Mouse (Mus musculus): ENCODE data around the gene Cnnm4. TPM values are rescaled to one million over a fixed set of nuclear protein-coding genes. Genes with fewer than 3 reads are reported as not detected.

The Cnnm4 gene
- polyA plus RNA-seq, 1 experiment: not detected

DNA sequence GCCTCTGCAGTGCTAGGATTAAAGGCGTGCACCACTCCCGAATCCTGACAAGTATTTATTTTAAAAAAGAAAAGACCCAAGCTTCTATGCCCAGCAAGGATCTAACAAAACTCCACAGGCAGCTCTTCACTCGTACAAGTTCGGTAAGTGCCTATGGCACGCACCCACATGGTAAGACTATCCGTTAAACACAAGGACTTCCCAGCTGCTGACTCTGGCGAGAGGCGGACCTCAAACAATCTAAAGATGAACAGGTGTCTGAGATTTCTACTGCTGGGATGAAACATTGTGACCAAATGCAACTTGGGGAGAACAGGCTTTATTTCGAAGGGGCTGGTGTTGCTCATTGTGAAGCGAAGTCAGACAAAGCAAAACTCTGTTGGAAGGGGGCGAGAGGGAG lies 68.7 kb downstream of the Cnnm4 start:
- no peak overlapping the region for H3K4me3 ChIP-seq (ENCODE audit: insufficient read depth, low read depth, low read length)
- TF ChIP-seq POLR2A (IDR thresholded peaks at IDR 0.05; ENCODE audit: insufficient read depth, low read depth, low read length) (no peak), CTCF (IDR thresholded peaks at IDR 0.05; ENCODE audit: insufficient read depth, low read depth, low read length) (no peak)
- WGBS: 92% methylated on average over 11 of the region's 11 CpGs
- peaks cover 14% of the 10 kb centered on the region for H3K4me1 ChIP-seq (ENCODE audit: control insufficient read depth, insufficient read depth, low read length)
- no peak overlapping the region for H3K27ac ChIP-seq (ENCODE audit: insufficient read depth, low read depth, low read length)

DNA sequence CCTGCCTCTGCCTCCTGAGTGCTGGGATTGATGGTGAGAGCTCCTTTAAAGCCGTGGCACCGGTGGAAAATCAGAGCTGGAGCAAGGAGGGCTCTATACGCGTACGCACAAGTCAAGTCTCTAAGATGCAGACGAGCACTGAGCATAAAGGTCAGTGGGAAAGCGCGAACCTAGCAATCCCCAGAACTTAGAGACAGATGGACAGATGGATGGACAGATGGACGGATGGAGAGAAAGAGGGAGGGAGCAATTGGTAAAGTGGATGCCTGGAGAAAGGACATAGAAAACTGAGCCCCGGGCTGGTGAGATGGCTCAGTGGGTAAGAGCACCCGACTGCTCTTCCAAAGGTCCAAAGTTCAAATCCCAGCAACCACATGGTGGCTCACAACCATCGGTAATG lies 69.4 kb downstream of the Cnnm4 start:
- 94% methylated on average over 12 of the region's 12 CpGs for WGBS
- H3K27ac ChIP-seq (ENCODE audit: insufficient read depth, low read depth, low read length): no peak overlapping the region
- peaks cover 11% of the 10 kb centered on the region for H3K4me1 ChIP-seq (ENCODE audit: control insufficient read depth, insufficient read depth, low read length)
- no peak overlapping the region for H3K4me3 ChIP-seq (ENCODE audit: insufficient read depth, low read depth, low read length)
- no peak for TF ChIP-seq CTCF (IDR thresholded peaks at IDR 0.05; ENCODE audit: insufficient read depth, low read depth, low read length)
- TF ChIP-seq POLR2A (IDR thresholded peaks at IDR 0.05; ENCODE audit: insufficient read depth, low read depth, low read length): no peak

DNA sequence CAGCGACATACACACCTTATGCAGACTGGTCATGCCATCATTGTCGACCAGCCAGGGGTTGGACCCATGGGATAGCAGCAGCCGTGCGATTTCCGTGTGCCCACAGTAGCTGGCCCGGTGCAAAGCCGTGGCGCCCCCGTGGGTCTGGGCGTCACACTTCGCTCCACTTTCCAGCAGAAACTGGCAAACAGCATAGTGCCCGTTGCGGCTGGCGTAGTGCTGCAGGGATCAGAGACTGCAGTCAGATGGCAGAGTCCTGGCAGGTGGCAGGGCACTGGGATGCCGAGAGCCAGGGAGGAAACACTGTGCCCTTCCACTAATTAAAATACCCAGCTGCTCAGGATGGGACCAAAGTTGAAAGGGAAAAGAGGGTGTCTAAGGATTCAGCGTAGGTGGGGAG lies 70.4 kb downstream of the Cnnm4 start:
- whole genome bisulfite sequencing: 93% methylated on average over 16 of the region's 16 CpGs
- TF ChIP-seq POLR2A (IDR thresholded peaks at IDR 0.05; ENCODE audit: insufficient read depth, low read depth, low read length) (no peak), CTCF (IDR thresholded peaks at IDR 0.05; ENCODE audit: insufficient read depth, low read depth, low read length) (no peak)
- Histone ChIP-seq H3K4me3 (ENCODE audit: insufficient read depth, low read depth, low read length) (no peak overlapping the region), H3K27ac (ENCODE audit: insufficient read depth, low read depth, low read length) (no peak overlapping the region), H3K4me1 (ENCODE audit: control insufficient read depth, insufficient read depth, low read length) (peaks cover 7% of the 10 kb centered on the region)

GRCm38 (mm10) chr1:36542925-36543324 lies 71.5 kb downstream of the Cnnm4 start:
- H3K4me1 ChIP-seq (ENCODE audit: control insufficient read depth, insufficient read depth, low read length): peaks cover 8% of the 10 kb centered on the region
- TF ChIP-seq POLR2A (IDR thresholded peaks at IDR 0.05; ENCODE audit: insufficient read depth, low read depth, low read length): no peak
- TF ChIP-seq CTCF (IDR thresholded peaks at IDR 0.05; ENCODE audit: insufficient read depth, low read depth, low read length): no peak

GRCm38 (mm10) chr1:36545382-36545781 lies 74.0 kb downstream of the Cnnm4 start:
- TF ChIP-seq POLR2A (IDR thresholded peaks at IDR 0.05; ENCODE audit: insufficient read depth, low read depth, low read length) (no peak), CTCF (IDR thresholded peaks at IDR 0.05; ENCODE audit: insufficient read depth, low read depth, low read length) (no peak)
- Histone ChIP-seq H3K4me3 (ENCODE audit: insufficient read depth, low read depth, low read length) (no peak overlapping the region), H3K4me1 (ENCODE audit: control insufficient read depth, insufficient read depth, low read length) (peaks cover 8% of the 10 kb centered on the region), H3K27ac (ENCODE audit: insufficient read depth, low read depth, low read length) (no peak overlapping the region)
- 88% methylated on average over 2 of the region's 2 CpGs for WGBS

More at GRCm38 (mm10) chr1:36542925-36543324, 71.5 kb downstream of the Cnnm4 start:
- WGBS: 96% methylated on average over 9 of the region's 9 CpGs
- Histone ChIP-seq H3K27ac (ENCODE audit: insufficient read depth, low read depth, low read length) (no peak overlapping the region), H3K4me3 (ENCODE audit: insufficient read depth, low read depth, low read length) (no peak overlapping the region)

DNA sequence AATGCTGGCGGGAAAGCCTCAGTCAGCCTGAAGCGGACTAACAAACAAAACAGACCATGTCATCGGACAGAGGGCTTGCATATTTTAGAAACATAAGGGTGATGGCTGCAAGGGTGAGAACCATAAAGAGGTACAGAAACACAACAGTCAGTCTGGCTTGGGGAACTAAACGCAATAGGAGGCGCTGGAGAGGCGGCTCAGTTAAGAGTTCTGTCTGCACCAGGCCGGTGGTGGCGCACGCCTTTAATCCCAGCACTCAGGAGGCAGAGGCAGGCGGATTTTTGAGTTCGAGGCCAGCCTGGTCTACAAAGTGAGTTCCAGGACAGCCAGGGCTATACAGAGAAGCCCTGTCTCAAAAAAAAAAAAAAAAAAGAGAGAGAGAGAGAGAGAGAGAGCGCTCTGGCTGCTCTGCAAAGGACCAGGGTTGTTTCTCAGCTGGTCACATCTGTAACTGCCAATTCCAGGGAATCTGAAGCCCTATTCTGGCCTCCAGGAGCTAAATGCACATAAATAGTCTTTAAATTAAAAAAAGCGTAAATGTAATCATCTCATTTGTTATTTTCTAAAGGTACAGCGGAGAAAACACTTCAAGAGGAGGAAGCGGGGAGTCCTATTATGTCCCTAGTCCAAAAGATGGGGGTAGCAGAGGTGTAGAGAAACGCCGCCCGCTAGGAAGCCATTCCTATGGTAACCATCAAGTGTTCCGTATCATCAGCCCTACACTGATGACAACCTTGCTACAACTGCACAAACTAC lies 74.6 kb downstream of the Cnnm4 start:
- TF ChIP-seq POLR2A (IDR thresholded peaks at IDR 0.05; ENCODE audit: insufficient read depth, low read depth, low read length) (no peak), CTCF (IDR thresholded peaks at IDR 0.05; ENCODE audit: insufficient read depth, low read depth, low read length) (no peak)
- Histone ChIP-seq H3K4me3 (ENCODE audit: insufficient read depth, low read depth, low read length) (peak overlapping the region; percentile 83), H3K4me1 (ENCODE audit: control insufficient read depth, insufficient read depth, low read length) (peaks cover 8% of the 10 kb centered on the region), H3K27ac (ENCODE audit: insufficient read depth, low read depth, low read length) (no peak overlapping the region)
- 77% methylated on average over 19 of the region's 19 CpGs for WGBS

DNA sequence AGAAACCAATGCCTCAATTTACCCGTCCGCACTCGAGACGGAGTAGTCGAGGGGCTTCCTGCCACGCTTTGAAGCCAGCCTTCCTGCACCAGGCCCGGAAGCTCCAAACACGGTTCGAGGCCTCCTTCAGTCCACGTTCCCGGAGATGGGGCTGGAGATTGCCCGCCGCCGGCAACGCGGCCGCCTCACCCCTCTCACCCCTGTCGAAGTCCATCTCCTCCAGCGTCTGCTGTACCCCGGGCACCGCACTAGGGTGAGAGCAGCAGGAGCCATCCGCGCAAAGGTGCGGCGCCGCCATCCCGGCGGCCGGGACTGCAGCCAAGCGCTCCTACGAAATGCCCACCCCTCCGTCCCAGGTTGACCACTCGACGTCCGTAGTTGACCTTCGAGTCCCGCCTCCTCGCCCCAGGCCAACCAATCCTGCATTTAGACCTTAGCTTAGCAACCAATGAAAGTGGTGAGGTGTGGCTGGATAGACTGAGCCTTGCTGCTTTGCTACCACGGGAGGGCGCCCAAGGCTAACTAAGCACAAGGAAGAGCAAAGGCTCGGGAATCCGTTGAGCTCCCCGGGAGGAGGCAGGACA lies 75.6 kb downstream of the Cnnm4 start, which contains the start of gene Ankrd39:
TSS of gene Ankrd39 (minus strand) at position 558 of the 584 bp plus-strand sequence.
- peak; percentile 79 for TF ChIP-seq CTCF (IDR thresholded peaks at IDR 0.05; ENCODE audit: insufficient read depth, low read depth, low read length)
- TF ChIP-seq POLR2A (IDR thresholded peaks at IDR 0.05; ENCODE audit: insufficient read depth, low read depth, low read length): no peak; the same call in 1 of the 2 replicates
- under 1% methylated on average over 43 of the region's 43 CpGs for WGBS
- Histone ChIP-seq H3K4me3 (ENCODE audit: insufficient read depth, low read depth, low read length) (peak within 1 kb of the TSS; percentile 83), H3K4me1 (ENCODE audit: control insufficient read depth, insufficient read depth, low read length) (peaks cover 8% of the 10 kb centered on the region), H3K27ac (ENCODE audit: insufficient read depth, low read depth, low read length) (0 out of 2 replicates have a peak within 1 kb of the TSS, but pooled peaks have one; percentile 47)

DNA sequence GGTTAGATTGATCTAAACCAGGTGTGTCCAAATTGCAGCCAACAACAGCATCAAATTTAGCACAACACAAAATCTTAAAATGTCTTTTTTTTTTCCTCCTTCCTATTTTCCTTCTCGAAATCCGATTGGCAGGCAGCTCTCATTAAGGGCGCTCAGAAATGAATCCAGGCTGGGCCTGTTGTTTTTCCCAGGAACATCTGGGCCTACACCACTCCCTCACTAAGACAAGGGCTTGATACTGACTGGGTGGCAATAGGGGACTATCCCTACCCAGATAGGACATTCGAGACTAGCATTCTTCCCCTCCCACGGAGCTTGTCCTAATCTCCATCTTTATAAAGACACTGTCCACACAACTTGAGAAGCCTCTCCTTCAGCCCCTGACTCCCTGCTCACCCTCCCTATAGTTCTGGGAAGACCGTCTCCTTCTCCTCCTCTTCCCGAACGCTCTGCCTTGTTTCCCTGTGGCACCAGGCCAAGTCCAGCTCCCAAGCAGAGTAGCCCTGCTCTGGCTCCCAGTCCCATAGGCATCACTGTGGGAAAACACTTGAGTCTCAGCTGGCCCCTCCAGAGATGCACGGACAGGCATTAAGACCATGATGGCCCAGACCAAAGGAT lies 76.7 kb downstream of the Cnnm4 start:
- Histone ChIP-seq H3K4me1 (ENCODE audit: control insufficient read depth, insufficient read depth, low read length) (peaks cover 8% of the 10 kb centered on the region), H3K27ac (ENCODE audit: insufficient read depth, low read depth, low read length) (no peak overlapping the region), H3K4me3 (ENCODE audit: insufficient read depth, low read depth, low read length) (no peak overlapping the region)
- 53% methylated on average over 9 of the region's 9 CpGs for WGBS
- no peak for TF ChIP-seq CTCF (IDR thresholded peaks at IDR 0.05; ENCODE audit: insufficient read depth, low read depth, low read length)
- TF ChIP-seq POLR2A (IDR thresholded peaks at IDR 0.05; ENCODE audit: insufficient read depth, low read depth, low read length): no peak

DNA sequence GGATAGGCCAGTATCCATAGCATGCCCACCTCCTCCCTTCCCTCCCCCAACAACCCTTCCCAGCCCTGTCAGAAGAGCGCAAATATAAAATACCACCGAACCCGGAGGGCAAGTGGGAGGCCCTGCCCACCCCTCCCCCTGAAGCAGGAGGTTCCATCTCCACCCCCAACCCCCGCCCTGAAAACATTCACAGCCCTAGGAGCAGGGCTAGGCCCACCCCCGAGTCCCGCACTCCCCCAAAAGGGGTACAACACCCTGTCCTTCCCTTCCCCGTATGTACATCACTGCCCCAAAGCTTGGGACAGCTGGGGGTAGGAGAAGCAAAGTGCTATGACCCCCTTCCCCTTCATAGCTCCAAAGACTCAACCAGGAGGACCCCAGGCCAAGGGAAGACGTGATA lies 77.4 kb downstream of the Cnnm4 start:
- no peak for TF ChIP-seq POLR2A (IDR thresholded peaks at IDR 0.05; ENCODE audit: insufficient read depth, low read depth, low read length)
- no peak for TF ChIP-seq CTCF (IDR thresholded peaks at IDR 0.05; ENCODE audit: insufficient read depth, low read depth, low read length)
- Histone ChIP-seq H3K4me1 (ENCODE audit: control insufficient read depth, insufficient read depth, low read length) (peaks cover 8% of the 10 kb centered on the region), H3K27ac (ENCODE audit: insufficient read depth, low read depth, low read length) (no peak overlapping the region), H3K4me3 (ENCODE audit: insufficient read depth, low read depth, low read length) (no peak overlapping the region)
- WGBS: 69% methylated on average over 8 of the region's 8 CpGs

Measured in olfactory bulb, adult 2 months (tissue).